Mouse (Mus musculus) CH12.LX (cell line): ENCODE measurements at regions not wholly inside any gene's neighbourhood (a gene's known extent, or its start where the extent isn't known, plus 50 kb on each side); places are given as distances from the start of the nearest gene placed in this dataset.

Source experiments
- DNase-seq: peaks from one replicate; pipeline ENCODE4 v3.0.0-alpha.2; 2013; ENCODE audit errors: extremely low read depth
- H3K27ac ChIP-seq: 2 replicates; pipeline ENCODE4 v1.5.1; 2012; ENCODE audit warnings: low read depth, mild to moderate bottlenecking, control low read depth, moderate library complexity; ENCODE audit not compliant: insufficient read depth
- H3K27me3 ChIP-seq: replicated peaks from 2 replicates; pipeline ENCODE3; 2012; ENCODE audit warnings: inconsistent platforms
- H3K36me3 ChIP-seq, 2 experiments: replicated peaks in 1 of 2; 2 replicates each; pipeline versions ENCODE3 to v1.6.1; 2012; ENCODE audit warnings: inconsistent platforms in 1 of 2, low read length in 1 of 2, mild to moderate bottlenecking in 1 of 2, mixed read lengths in 1 of 2, moderate library complexity in 1 of 2; ENCODE audit not compliant: control insufficient read depth in 1 of 2, insufficient read depth in 1 of 2
- H3K4me1 ChIP-seq, 2 experiments: 2 replicates each; pipeline ENCODE4 v1.6.1; 2012; ENCODE audit warnings: inconsistent platforms in 1 of 2, moderate library complexity in 1 of 2; ENCODE audit not compliant: insufficient read depth in 2 of 2, control insufficient read depth in 1 of 2
- H3K4me2 ChIP-seq: 2 replicates; pipeline ENCODE4 v1.6.1; 2012; ENCODE audit warnings: low read depth, mild to moderate bottlenecking, control low read depth; ENCODE audit not compliant: poor library complexity, insufficient read depth, severe bottlenecking
- H3K4me3 ChIP-seq, 3 experiments: fragments of 150-350 bp in 1 of 3; sonication (generic) in 1 of 3; replicated peaks in 1 of 3; 2 replicates each; pipeline versions ENCODE3 to v1.5.1; 2011 to 2012; ENCODE audit warnings: low read depth in 2 of 3, low read length in 2 of 3, mild to moderate bottlenecking in 2 of 3, moderate library complexity in 2 of 3, control low read depth in 1 of 3, improper control_type of control experiment in 1 of 3, inconsistent platforms in 1 of 3, mixed read lengths in 1 of 3; ENCODE audit not compliant: poor library complexity in 1 of 3
- H3K79me2 ChIP-seq: replicated peaks from 2 replicates; pipeline ENCODE4 v1.6.1; 2012; ENCODE audit warnings: mild to moderate bottlenecking, moderate library complexity; ENCODE audit not compliant: control insufficient read depth, poor library complexity, insufficient read depth, severe bottlenecking; ENCODE audit errors: extremely low read depth
- H3K9ac ChIP-seq: 2 replicates; pipeline ENCODE4 v1.6.1; 2012; ENCODE audit warnings: low read depth, mild to moderate bottlenecking, control low read depth, moderate library complexity; ENCODE audit not compliant: insufficient read depth
- H3K9me3 ChIP-seq: replicated peaks from 2 replicates; pipeline ENCODE3; 2012; ENCODE audit warnings: low read length, inconsistent platforms, mixed read lengths
- BHLHE40 ChIP-seq: IDR thresholded peaks from 2 replicates; pipeline ENCODE4 v1.6.1; 2011; ENCODE audit warnings: mild to moderate bottlenecking, low read depth, low read length, improper control_type of control experiment
- CHD1 ChIP-seq: IDR thresholded peaks from 2 replicates; pipeline ENCODE4 v1.6.1; 2012; ENCODE audit warnings: low read depth, low read length, improper control_type of control experiment, inconsistent platforms
- CTCF ChIP-seq, 2 experiments: IDR thresholded peaks in 1 of 2; conservative IDR thresholded peaks in 1 of 2; 2 replicates each; pipeline ENCODE4 v1.5.1; 2011 to 2012; ENCODE audit warnings: low read depth in 2 of 2, low read length in 2 of 2, improper control_type of control experiment in 1 of 2, inconsistent platforms in 1 of 2, mild to moderate bottlenecking in 1 of 2, moderate library complexity in 1 of 2
- E2F4 ChIP-seq: IDR thresholded peaks from 2 replicates; pipeline ENCODE4 v1.6.1; 2011; ENCODE audit warnings: low read depth, low read length, improper control_type of control experiment; ENCODE audit not compliant: insufficient replicate concordance
- ETS1 ChIP-seq: conservative IDR thresholded peaks from 2 replicates; pipeline ENCODE4 v1.6.1; 2012; ENCODE audit warnings: low read depth, mild to moderate bottlenecking, inconsistent platforms, low read length, improper control_type of control experiment, moderate library complexity
- GABPA ChIP-seq: IDR thresholded peaks from 2 replicates; pipeline ENCODE4 v1.6.1; 2012; ENCODE audit warnings: low read depth, low read length, improper control_type of control experiment, inconsistent platforms; ENCODE audit not compliant: insufficient replicate concordance
- JUN ChIP-seq: IDR thresholded peaks from 2 replicates; pipeline ENCODE4 v1.6.1; 2011; ENCODE audit warnings: low read depth, mild to moderate bottlenecking, low read length, improper control_type of control experiment, moderate library complexity; ENCODE audit not compliant: insufficient read depth
- MAX ChIP-seq: IDR thresholded peaks from 2 replicates; pipeline ENCODE4 v1.6.1; 2011; ENCODE audit warnings: low read length, improper control_type of control experiment
- MAZ ChIP-seq: IDR thresholded peaks from 2 replicates; pipeline ENCODE4 v1.6.1; 2012; ENCODE audit warnings: low read depth, mild to moderate bottlenecking, inconsistent platforms, low read length, improper control_type of control experiment, moderate library complexity
- MYC ChIP-seq: IDR thresholded peaks from 2 replicates; pipeline ENCODE4 v1.6.1; 2011; ENCODE audit warnings: low read depth, mild to moderate bottlenecking, improper control_type of control experiment, low read length
- POLR2AphosphoS2 ChIP-seq: IDR thresholded peaks from 2 replicates; pipeline ENCODE4 v1.6.1; 2011; ENCODE audit warnings: low read depth, low read length, improper control_type of control experiment
- RAD21 ChIP-seq: IDR thresholded peaks from 2 replicates; pipeline ENCODE4 v1.6.1; 2011; ENCODE audit warnings: low read depth, mild to moderate bottlenecking, low read length, improper control_type of control experiment, moderate library complexity
- RCOR1 ChIP-seq: conservative IDR thresholded peaks from 2 replicates; pipeline ENCODE4 v1.6.1; 2012; ENCODE audit warnings: low read depth, mild to moderate bottlenecking, inconsistent platforms, low read length, improper control_type of control experiment
- SMC3 ChIP-seq: IDR thresholded peaks from 2 replicates; pipeline ENCODE4 v1.6.1; 2011; ENCODE audit warnings: low read depth, low read length, improper control_type of control experiment
- USF2 ChIP-seq: conservative IDR thresholded peaks from 2 replicates; pipeline ENCODE4 v1.6.1; 2011; ENCODE audit warnings: low read depth, low read length, improper control_type of control experiment
- ZC3H11A ChIP-seq: IDR thresholded peaks from 2 replicates; pipeline ENCODE4 v1.6.1; 2012; ENCODE audit warnings: low read depth, mild to moderate bottlenecking, inconsistent platforms, low read length, improper control_type of control experiment
- ZKSCAN1 ChIP-seq: IDR thresholded peaks from 2 replicates; pipeline ENCODE4 v1.6.1; 2012; ENCODE audit warnings: low read depth, inconsistent platforms, low read length, improper control_type of control experiment, borderline replicate concordance
- dilution Hi-C: fragments of 300-500 bp; cut with MboI; formaldehyde crosslinking; loops from 2 replicates; pipeline ENCODE4 v1.14.3; 2020; ENCODE audit warnings: low sequenced_read_pairs; ENCODE audit not compliant: extremely low pct_unique_long_range_greater_than_20kb, extremely low pct_ligation_motif_present
- in situ Hi-C: fragments of 300-500 bp; cut with MboI; formaldehyde crosslinking; loops from 3 replicates; pipeline ENCODE4 v1.14.3; 2019; ENCODE audit warnings: low sequenced_read_pairs, low pct_ligation_motif_present, low pct_unique_long_range_greater_than_20kb, mixed read lengths

- no peaks in the 10 kb centered on the region for H3K4me1 ChIP-seq
- no peak overlapping the region for H3K4me3 ChIP-seq
- no peak overlapping the region for H3K27ac ChIP-seq
- no peak overlapping the region for H3K9ac ChIP-seq
- H3K27me3 ChIP-seq, result no peaks in the 10 kb centered on the region
- no peak for TF ChIP-seq CTCF (conservative IDR thresholded peaks at IDR 0.05 in 1 of 2, IDR thresholded peaks at IDR 0.05 in 1 of 2; ENCODE audit: low read depth in 2 of 2, low read length in 2 of 2)
- no peak for TF ChIP-seq E2F4
- TF ChIP-seq SMC3, result no peak
- no peak for DNase-seq
- H3K4me2 ChIP-seq, result no peak overlapping the region
- in situ Hi-C loops (no loop called here), dilution Hi-C loops (no loop called here)
- no peaks in the 10 kb centered on the region for H3K36me3 ChIP-seq
- no peaks in the 10 kb centered on the region for H3K9me3 ChIP-seq
- H3K79me2 ChIP-seq, result no peaks in the 10 kb centered on the region
Observed at GRCm38 (mm10) chr1:51384051-51384450, 94.2 kb downstream of the Nabp1 start.

GRCm38 (mm10) chr1:51380240-51380639 lies 91.3 kb downstream of the Cavin2 start:
- Histone ChIP-seq H3K27ac (no peak overlapping the region), H3K79me2 (no peaks in the 10 kb centered on the region), H3K4me2 (no peak overlapping the region; the same call in 1 of the 2 replicates), H3K9ac (no peak overlapping the region), H3K9me3 (no peaks in the 10 kb centered on the region), H3K4me1 (no peaks in the 10 kb centered on the region), H3K36me3 (no peaks in the 10 kb centered on the region), H3K27me3 (no peaks in the 10 kb centered on the region), H3K4me3 (no peak overlapping the region)
- TF ChIP-seq BHLHE40 (no peak), SMC3 (no peak), MAZ (no peak), CTCF (conservative IDR thresholded peaks at IDR 0.05 in 1 of 2, IDR thresholded peaks at IDR 0.05 in 1 of 2; ENCODE audit: low read depth in 2 of 2, low read length in 2 of 2) (no peak), MAX (no peak), JUN (no peak), RCOR1 (no peak), CHD1 (no peak), ZKSCAN1 (no peak), E2F4 (no peak), POLR2AphosphoS2 (no peak), GABPA (no peak)
- DNase-seq, result no peak
- dilution Hi-C loops (no loop called here), in situ Hi-C loops (no loop called here)

GRCm38 (mm10) chr1:51367587-51367986 lies 78.7 kb downstream of the Cavin2 start:
- Histone ChIP-seq H3K9ac (no peak overlapping the region), H3K4me3 (no peak overlapping the region), H3K27ac (no peak overlapping the region), H3K36me3 (no peaks in the 10 kb centered on the region), H3K4me2 (no peak overlapping the region), H3K9me3 (no peaks in the 10 kb centered on the region), H3K4me1 (peaks cover 0 to 5% of the 10 kb centered on the region in 2 experiments; a peak in 2 of 4 replicates), H3K79me2 (no peaks in the 10 kb centered on the region), H3K27me3 (no peaks in the 10 kb centered on the region)
- dilution Hi-C loops, result no loop called here
- in situ Hi-C loops, result no loop called here
- no peak for DNase-seq
- TF ChIP-seq CTCF (conservative IDR thresholded peaks at IDR 0.05 in 1 of 2, IDR thresholded peaks at IDR 0.05 in 1 of 2; ENCODE audit: low read depth in 2 of 2, low read length in 2 of 2) (no peak), RAD21 (no peak), SMC3 (no peak), USF2 (no peak), ZC3H11A (no peak), ETS1 (no peak), MYC (no peak), BHLHE40 (no peak)
